Mouse (Mus musculus): Measurements from ENCODE around the gene Cuedc2.

The Cuedc2 gene

GRCm38 (mm10) chr19:46321101-46321943, 17.2 kb downstream of the Cuedc2 start:
- DNase-seq (ENCODE audit: low read depth, low spot score): no peak

- no peak for DNase-seq (ENCODE audit: low read depth, low spot score)
Observed at GRCm38 (mm10) chr19:46320076-46320785, 18.3 kb downstream of the Cuedc2 start.

GRCm38 (mm10) chr19:46318586-46319378, 19.7 kb downstream of the Cuedc2 start:
- peak; percentile 93 for DNase-seq (ENCODE audit: low read depth, low spot score)

GRCm38 (mm10) chr19:46318031-46318471, 20.5 kb downstream of the Cuedc2 start:
- DNase-seq (ENCODE audit: low read depth, low spot score): no peak

- no peak for DNase-seq (ENCODE audit: low read depth, low spot score)
Observed at GRCm38 (mm10) chr19:46317546-46317885, 21.0 kb downstream of the Cuedc2 start.

GRCm38 (mm10) chr19:46316846-46317545, 21.5 kb downstream of the Cuedc2 start:
- DNase-seq (ENCODE audit: low read depth, low spot score): no peak

GRCm38 (mm10) chr19:46315752-46316610, 22.5 kb downstream of the Cuedc2 start:
- no peak for DNase-seq (ENCODE audit: low read depth, low spot score)

- DNase-seq (ENCODE audit: low read depth, low spot score): no peak
Observed at GRCm38 (mm10) chr19:46314872-46315742, 23.4 kb downstream of the Cuedc2 start.

- DNase-seq (ENCODE audit: low read depth, low spot score): no peak
Observed at GRCm38 (mm10) chr19:46314151-46314601, 24.3 kb downstream of the Cuedc2 start.

GRCm38 (mm10) chr19:46313591-46313990, 24.9 kb downstream of the Cuedc2 start:
- DNase-seq (ENCODE audit: low read depth, low spot score): no peak

- DNase-seq (ENCODE audit: low read depth, low spot score): no peak
Observed at GRCm38 (mm10) chr19:46313116-46313515, 25.4 kb downstream of the Cuedc2 start.

GRCm38 (mm10) chr19:46312566-46312965, 25.9 kb downstream of the Cuedc2 start:
- DNase-seq (ENCODE audit: low read depth, low spot score): no peak

GRCm38 (mm10) chr19:46311341-46311740, 27.2 kb downstream of the Cuedc2 start:
- no peak for DNase-seq (ENCODE audit: low read depth, low spot score)

- no peak for DNase-seq (ENCODE audit: low read depth, low spot score)
Observed at GRCm38 (mm10) chr19:46310312-46310865, 28.1 kb downstream of the Cuedc2 start.

- no peak for DNase-seq (ENCODE audit: low read depth, low spot score)
Observed at GRCm38 (mm10) chr19:46309651-46310305, 28.7 kb downstream of the Cuedc2 start.

GRCm38 (mm10) chr19:46308706-46309435, 29.6 kb downstream of the Cuedc2 start:
- no peak for DNase-seq (ENCODE audit: low read depth, low spot score)

GRCm38 (mm10) chr19:46308303-46308702, 30.2 kb downstream of the Cuedc2 start:
- no peak for DNase-seq (ENCODE audit: low read depth, low spot score)

GRCm38 (mm10) chr19:46307781-46308180, 30.7 kb downstream of the Cuedc2 start:
- no peak for DNase-seq (ENCODE audit: low read depth, low spot score)
